Mouse (Mus musculus) hindbrain, embryonic 14.5 days (tissue): Measurements from ENCODE around the gene Fam167b. TPM values are rescaled to one million over a fixed set of nuclear protein-coding genes. Genes with fewer than 3 reads are reported as not detected.

ENCODE experiments used
- ATAC-seq: fragments of 200-750 bp; cut with Nextera tagmentation; 2 replicates; pipeline ENCODE4 v1.8.0; 2017; ENCODE audit warnings: moderate number of reproducible peaks, mild to moderate bottlenecking, moderate TSS enrichment, moderate library complexity; ENCODE audit not compliant: low FRiP score
- DNase-seq: peaks from one replicate; pipeline ENCODE4 v3.0.0-alpha.2; 2015; ENCODE audit warnings: low spot score
- H3K27ac ChIP-seq: fragments of 300-500 bp; sonication (generic); 2 replicates; pipeline ENCODE4 v1.5.1; 2014; ENCODE audit warnings: mild to moderate bottlenecking, moderate library complexity
- H3K27me3 ChIP-seq: fragments of 300-500 bp; sonication (generic); 2 replicates; pipeline ENCODE4 v1.6.1; 2014; ENCODE audit warnings: mild to moderate bottlenecking, low read length, mixed read lengths; ENCODE audit not compliant: control insufficient read depth, insufficient read depth
- H3K36me3 ChIP-seq: fragments of 300-500 bp; sonication (generic); replicated peaks from 2 replicates; pipeline ENCODE4 v1.6.1; 2014; ENCODE audit not compliant: control insufficient read depth, insufficient read depth
- H3K4me1 ChIP-seq: fragments of 300-500 bp; sonication (generic); replicated peaks from 2 replicates; pipeline ENCODE4 v1.6.1; 2014; ENCODE audit warnings: antibody characterized with exemption, low read length, mixed read lengths; ENCODE audit not compliant: control insufficient read depth, insufficient read depth
- H3K4me2 ChIP-seq: fragments of 300-500 bp; sonication (generic); replicated peaks from 2 replicates; pipeline ENCODE4 v1.6.1; 2014; ENCODE audit warnings: mild to moderate bottlenecking, moderate library complexity
- H3K4me3 ChIP-seq: fragments of 300-500 bp; sonication (generic); replicated peaks from 2 replicates; pipeline ENCODE4 v1.5.1; 2014; ENCODE audit warnings: mild to moderate bottlenecking, low read length
- H3K9ac ChIP-seq: fragments of 300-500 bp; sonication (generic); 2 replicates; pipeline ENCODE4 v1.6.1; 2014
- H3K9me3 ChIP-seq: fragments of 300-500 bp; sonication (generic); 2 replicates; pipeline ENCODE4 v1.6.1; 2016; ENCODE audit warnings: low read length; ENCODE audit not compliant: control insufficient read depth
- WGBS: fragments of 180-500 bp; shearing (Covaris S2); extraction: QIAGEN DNeasy Blood & Tissue Kit; methylation state at CpG from one replicate; pipeline ENCODE4 v1.1.7; 2014; 5-methylcytosine and 5-hydroxymethylcytosine counted together
- polyA plus RNA-seq: library from polyadenylated mRNA; unstranded; fragments of >200 nt; fragmentation: Nextera tagmentation; extraction: Ambion mirVana; gene quantifications from 2 replicates; pipeline ENCODE4 v1.2.1, GENCODE M21; 2014

Gene Fam167b
- polyA plus RNA-seq, 1 experiment from 2014 or later = 1.0 TPM

DNA sequence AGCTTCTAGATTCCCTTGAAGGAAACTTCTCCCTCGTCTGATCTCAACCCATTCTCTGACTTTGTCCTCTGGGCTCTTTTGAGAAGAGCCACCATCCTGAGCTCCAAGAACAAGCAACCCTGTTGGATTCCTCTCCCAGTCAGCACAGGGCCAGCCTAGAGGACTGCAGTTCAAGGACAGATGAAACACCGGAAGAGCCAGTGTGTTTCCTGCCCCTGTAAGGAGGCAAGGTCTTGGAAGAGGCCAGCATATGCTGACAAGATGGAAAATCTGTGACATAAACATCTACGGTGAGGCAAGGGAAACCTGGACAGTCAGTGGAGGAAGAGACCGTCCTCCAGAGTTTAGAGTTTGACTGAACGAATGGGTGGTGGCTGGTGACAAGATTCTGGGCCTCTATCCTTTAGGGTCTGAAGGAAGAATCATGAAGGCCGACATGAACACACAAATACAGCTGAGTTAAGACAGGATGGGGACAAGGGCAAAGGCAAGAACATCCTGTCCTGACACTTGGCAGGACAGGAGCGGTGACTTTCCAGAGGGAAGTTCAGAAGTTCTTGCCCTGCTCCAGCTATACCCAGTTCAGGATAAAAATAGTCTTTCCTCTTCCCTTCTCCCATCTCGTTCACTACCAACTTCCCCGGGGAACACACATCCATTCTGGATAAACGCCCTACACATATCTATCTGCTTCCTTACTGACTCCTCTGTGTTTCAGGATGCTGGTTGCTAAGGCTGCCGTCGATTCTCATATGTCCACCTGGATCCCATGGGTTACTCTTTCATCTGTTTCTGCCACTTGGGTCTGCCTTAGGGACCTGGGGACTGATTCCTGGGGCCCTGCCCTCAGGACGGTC is 5.9 kb downstream of the Fam167b start:
- no peaks in the 10 kb centered on the region for H3K9me3 ChIP-seq
- H3K4me1 ChIP-seq = no peaks in the 10 kb centered on the region
- H3K27me3 ChIP-seq = no peaks in the 10 kb centered on the region
- no peak overlapping the region for H3K4me2 ChIP-seq
- no peak for DNase-seq
- WGBS = 87% methylated on average over 13 of the region's 13 CpGs
- H3K9ac ChIP-seq = no peak overlapping the region
- no peak overlapping the region for H3K4me3 ChIP-seq
- H3K36me3 ChIP-seq = no peaks in the 10 kb centered on the region
- ATAC-seq = no peak
- no peak overlapping the region for H3K27ac ChIP-seq

DNA sequence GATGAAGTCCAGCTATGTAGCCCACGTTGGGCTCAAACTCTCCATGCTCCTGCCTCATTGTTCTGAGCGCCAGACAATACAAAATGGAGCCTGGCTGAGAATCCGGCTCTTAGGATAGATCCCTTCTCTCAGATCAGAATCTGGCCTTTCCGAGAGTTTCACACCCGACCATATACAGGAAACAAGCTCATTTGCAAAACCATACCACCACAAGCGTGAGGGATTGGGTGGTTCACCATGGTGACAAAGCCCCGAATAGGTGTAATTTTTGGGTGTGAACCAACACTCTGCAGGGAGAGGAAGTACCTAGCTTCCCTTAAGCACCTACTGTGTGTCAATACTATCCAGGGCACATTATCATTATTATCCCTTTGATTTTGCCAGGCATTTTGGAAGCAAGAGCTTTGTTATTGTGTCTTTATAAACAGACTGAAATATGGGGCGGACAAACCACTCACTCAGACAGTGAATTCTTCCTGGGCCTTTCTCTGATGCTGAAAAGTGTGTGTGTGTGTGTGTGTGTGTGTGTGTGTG is 6.7 kb downstream of the Fam167b start:
- H3K27ac ChIP-seq = no peak overlapping the region
- H3K4me2 ChIP-seq = no peak overlapping the region
- H3K9ac ChIP-seq = no peak overlapping the region
- DNase-seq (no peak), ATAC-seq (no peak)
- WGBS = 75% methylated on average over 8 of the region's 8 CpGs
- H3K4me3 ChIP-seq = no peak overlapping the region
- no peaks in the 10 kb centered on the region for H3K9me3 ChIP-seq
- no peaks in the 10 kb centered on the region for H3K4me1 ChIP-seq
- H3K36me3 ChIP-seq = no peaks in the 10 kb centered on the region
- H3K27me3 ChIP-seq = no peaks in the 10 kb centered on the region

DNA sequence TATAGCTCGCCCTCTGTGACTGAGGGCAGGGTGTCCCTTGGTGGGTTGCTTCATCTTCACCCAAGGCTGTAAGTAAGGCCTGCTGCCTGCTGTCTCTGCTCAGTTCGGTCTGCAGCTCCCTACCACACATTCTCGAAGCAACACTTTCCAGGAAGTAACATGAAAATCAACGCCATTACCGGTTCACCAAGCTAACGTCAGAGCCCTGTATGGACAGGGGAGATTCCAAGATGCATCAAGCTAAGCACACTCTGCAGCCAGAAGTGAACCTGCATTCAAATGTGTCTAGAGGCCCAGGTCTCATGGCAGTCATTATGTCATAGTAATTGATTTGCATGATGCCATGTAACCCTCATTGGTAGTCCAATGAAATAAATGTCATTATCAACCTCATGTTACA is 8.3 kb downstream of the Fam167b start:
- Histone ChIP-seq H3K36me3 (no peaks in the 10 kb centered on the region), H3K27me3 (no peaks in the 10 kb centered on the region), H3K9me3 (no peaks in the 10 kb centered on the region), H3K27ac (no peak overlapping the region), H3K4me1 (no peaks in the 10 kb centered on the region), H3K4me2 (no peak overlapping the region), H3K9ac (no peak overlapping the region), H3K4me3 (no peak overlapping the region)
- DNase-seq (no peak), ATAC-seq (no peak)
- WGBS = 86% methylated on average over 6 of the region's 6 CpGs

GRCm38 (mm10) chr4:129568366-129568765 is 10.0 kb downstream of the Fam167b start:
- H3K9me3 ChIP-seq = no peaks in the 10 kb centered on the region
- 94% methylated on average over 7 of the region's 7 CpGs for WGBS

GRCm38 (mm10) chr4:129565139-129565538 is 13.2 kb downstream of the Fam167b start:
- H3K4me3 ChIP-seq = no peak overlapping the region
- WGBS = 85% methylated on average over 6 of the region's 6 CpGs
- no peaks in the 10 kb centered on the region for H3K4me1 ChIP-seq
- H3K4me2 ChIP-seq = no peak overlapping the region
- no peak overlapping the region for H3K27ac ChIP-seq
- DNase-seq (no peak), ATAC-seq (no peak)
- no peaks in the 10 kb centered on the region for H3K9me3 ChIP-seq
- H3K9ac ChIP-seq = no peak overlapping the region
- no peaks in the 10 kb centered on the region for H3K27me3 ChIP-seq
- no peaks in the 10 kb centered on the region for H3K36me3 ChIP-seq

More at GRCm38 (mm10) chr4:129568366-129568765, 10.0 kb downstream of the Fam167b start:
- ATAC-seq (no peak), DNase-seq (no peak)
- no peak overlapping the region for H3K27ac ChIP-seq
- H3K27me3 ChIP-seq = no peaks in the 10 kb centered on the region
- no peak overlapping the region for H3K9ac ChIP-seq
- H3K4me1 ChIP-seq = no peaks in the 10 kb centered on the region
- H3K4me3 ChIP-seq = no peak overlapping the region
- H3K4me2 ChIP-seq = no peak overlapping the region
- no peaks in the 10 kb centered on the region for H3K36me3 ChIP-seq

DNA sequence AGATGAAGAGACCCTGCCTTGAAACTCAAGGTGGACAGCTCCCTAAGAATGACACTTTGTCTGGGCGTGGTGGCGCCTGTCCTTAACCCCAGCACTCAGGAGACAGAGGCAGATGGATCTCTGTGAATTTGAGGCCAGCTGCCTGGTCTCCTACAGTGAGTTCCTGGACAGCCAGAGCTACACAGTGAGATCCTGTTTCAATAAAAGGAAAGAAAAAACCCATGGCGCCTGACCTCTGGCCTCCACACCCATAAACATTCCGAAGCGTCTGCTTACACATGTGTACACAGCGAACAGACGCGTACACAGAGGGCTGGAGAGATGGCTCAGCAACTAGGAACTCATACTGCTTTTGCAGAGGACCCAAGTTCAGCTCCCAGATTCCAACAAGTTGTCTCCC is 14.6 kb downstream of the Fam167b start:
- Histone ChIP-seq H3K27ac (no peak overlapping the region), H3K9me3 (no peaks in the 10 kb centered on the region), H3K9ac (no peak overlapping the region), H3K4me3 (no peak overlapping the region), H3K4me2 (no peak overlapping the region), H3K36me3 (no peaks in the 10 kb centered on the region), H3K27me3 (no peaks in the 10 kb centered on the region), H3K4me1 (no peaks in the 10 kb centered on the region)
- ATAC-seq = no peak
- no peak for DNase-seq
- 70% methylated on average over 8 of the region's 8 CpGs for WGBS

DNA sequence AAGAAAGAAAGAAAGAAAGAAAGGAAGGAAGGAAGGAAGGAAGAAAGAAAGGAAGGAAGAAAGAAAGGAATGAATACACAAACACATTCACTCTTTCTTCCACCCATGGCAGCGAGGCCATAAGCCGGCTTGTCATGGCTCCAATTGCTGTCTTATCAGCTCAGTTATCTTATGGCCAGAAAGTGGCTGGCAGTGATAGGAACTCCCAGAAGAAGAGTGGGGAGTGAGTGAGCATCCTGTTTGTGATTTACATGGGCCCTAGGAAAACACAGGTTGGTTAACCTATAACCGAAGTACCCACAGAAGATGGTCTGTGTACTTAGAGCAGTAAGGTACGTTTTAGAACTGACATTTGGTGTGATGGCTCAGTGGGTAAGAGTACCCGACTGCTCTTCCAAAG is 17.2 kb downstream of the Fam167b start:
- Histone ChIP-seq H3K36me3 (no peaks in the 10 kb centered on the region), H3K4me3 (no peak overlapping the region), H3K27me3 (no peaks in the 10 kb centered on the region), H3K9ac (no peak overlapping the region), H3K27ac (no peak overlapping the region), H3K4me2 (no peak overlapping the region), H3K4me1 (peaks cover 6% of the 10 kb centered on the region), H3K9me3 (no peaks in the 10 kb centered on the region)
- DNase-seq (no peak), ATAC-seq (no peak)
- WGBS = 91% methylated on average over 5 of the region's 5 CpGs

- ATAC-seq (no peak), DNase-seq (no peak)
- H3K9ac ChIP-seq = no peak overlapping the region
- H3K4me2 ChIP-seq = no peak overlapping the region
- H3K27ac ChIP-seq = no peak overlapping the region
- WGBS = 90% methylated on average over 12 of the region's 12 CpGs
- H3K36me3 ChIP-seq = no peaks in the 10 kb centered on the region
- no peak overlapping the region for H3K4me3 ChIP-seq
- H3K27me3 ChIP-seq = no peaks in the 10 kb centered on the region
- H3K4me1 ChIP-seq = peaks cover 15% of the 10 kb centered on the region
- H3K9me3 ChIP-seq = no peaks in the 10 kb centered on the region
Measured at GRCm38 (mm10) chr4:129558321-129558955, 19.9 kb downstream of the Fam167b start.

- H3K4me2 ChIP-seq = peak overlapping the region; percentile 64
- no peaks in the 10 kb centered on the region for H3K36me3 ChIP-seq
- no peak overlapping the region for H3K27ac ChIP-seq
- WGBS = 84% methylated on average over 9 of the region's 9 CpGs
- H3K27me3 ChIP-seq = no peaks in the 10 kb centered on the region
- peaks cover 15% of the 10 kb centered on the region for H3K4me1 ChIP-seq
- no peak for DNase-seq
- H3K9ac ChIP-seq = no peak overlapping the region
- ATAC-seq = 0 out of 2 replicates have a peak, but pooled peaks have one; percentile 35
- H3K9me3 ChIP-seq = no peaks in the 10 kb centered on the region
- peak overlapping the region; percentile 46; the same call in 1 of the 2 replicates for H3K4me3 ChIP-seq
Measured at GRCm38 (mm10) chr4:129557256-129557808, 21.0 kb downstream of the Fam167b start.
